Mouse (Mus musculus) limb, embryonic 15.5 days (tissue): ENCODE measurements around the gene Gtf3c5. TPM values are rescaled to one million over a fixed set of nuclear protein-coding genes. Genes with fewer than 3 reads are reported as not detected.

Experiments
- ATAC-seq: fragments of 200-750 bp; cut with Nextera tagmentation; 2 replicates; pipeline ENCODE4 v1.8.0; 2017; ENCODE audit warnings: low read depth, moderate TSS enrichment; ENCODE audit not compliant: insufficient number of reproducible peaks, low FRiP score, low TSS enrichment
- H3K27ac ChIP-seq: fragments of 300-500 bp; sonication (generic); 2 replicates; pipeline ENCODE4 v1.5.1; 2015; ENCODE audit warnings: moderate library complexity, mild to moderate bottlenecking, inconsistent platforms
- H3K27me3 ChIP-seq: fragments of 300-500 bp; sonication (generic); 2 replicates; pipeline ENCODE4 v1.6.1; 2015; ENCODE audit warnings: inconsistent platforms
- H3K36me3 ChIP-seq: fragments of 300-500 bp; sonication (generic); 2 replicates; pipeline ENCODE4 v1.6.1; 2015; ENCODE audit warnings: inconsistent platforms
- H3K4me1 ChIP-seq: fragments of 300-500 bp; sonication (generic); 2 replicates; pipeline ENCODE4 v1.6.1; 2015; ENCODE audit warnings: inconsistent platforms
- H3K4me2 ChIP-seq: fragments of 300-500 bp; sonication (generic); 2 replicates; pipeline ENCODE4 v1.6.1; 2015; ENCODE audit warnings: mild to moderate bottlenecking, inconsistent platforms
- H3K4me3 ChIP-seq: fragments of 300-500 bp; sonication (generic); 2 replicates; pipeline ENCODE4 v1.5.1; 2015; ENCODE audit warnings: mild to moderate bottlenecking, inconsistent platforms
- H3K9ac ChIP-seq: fragments of 300-500 bp; sonication (generic); 2 replicates; pipeline ENCODE4 v1.6.1; 2015; ENCODE audit warnings: inconsistent platforms
- H3K9me3 ChIP-seq: fragments of 300-500 bp; sonication (generic); 2 replicates; pipeline ENCODE4 v1.6.1; 2016; ENCODE audit warnings: inconsistent platforms
- WGBS: fragments of 180-500 bp; shearing (Covaris S2); methylation state at CpG from one replicate; pipeline ENCODE4 v1.1.7; 2015; 5-methylcytosine and 5-hydroxymethylcytosine counted together
- polyA plus RNA-seq: library from polyadenylated mRNA; unstranded; fragments of >200 nt; fragmentation: Nextera tagmentation; extraction: Ambion mirVana; gene quantifications from 2 replicates; pipeline ENCODE4 v1.2.1, GENCODE M21; 2015

Gene Gtf3c5
- polyA plus RNA-seq, 1 experiment from 2014 or later, result 44.1 TPM

DNA sequence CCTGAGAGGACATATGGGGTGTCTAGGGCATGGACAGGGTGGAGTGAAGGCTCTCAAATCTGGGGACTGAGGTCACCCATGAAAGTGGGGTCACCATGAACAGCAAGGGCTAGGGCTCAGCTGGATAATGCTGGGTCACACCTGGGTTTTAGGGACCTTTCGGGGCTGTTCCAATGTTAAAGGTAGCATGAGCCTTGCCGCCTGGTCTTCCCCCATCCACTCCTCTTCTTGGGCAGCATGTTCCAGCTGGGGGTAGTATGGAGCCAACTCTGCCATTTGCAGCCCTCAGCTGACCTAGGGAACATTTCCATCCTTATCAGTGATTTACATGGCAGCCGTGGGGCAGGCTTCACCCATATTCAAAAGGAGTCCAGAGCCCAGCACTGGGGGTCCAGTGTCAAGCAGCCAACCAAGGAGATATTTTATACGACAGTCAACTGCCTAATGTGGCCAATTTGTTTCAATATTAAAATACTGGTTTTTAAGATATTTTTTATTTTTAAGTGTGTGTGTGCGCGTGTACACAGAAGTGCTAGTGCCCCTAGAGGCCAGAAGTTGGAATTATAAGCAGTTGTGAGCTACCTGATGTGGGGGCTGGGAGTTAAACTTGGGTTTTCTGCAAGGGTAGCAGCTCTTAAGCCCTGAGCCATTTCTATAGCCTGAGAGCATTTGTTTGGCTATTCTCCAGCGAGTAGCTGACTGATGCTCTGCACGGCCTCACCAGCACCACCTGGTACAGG, 23.2 kb upstream of the Gtf3c5 start:
- Histone ChIP-seq H3K9ac (no peak overlapping the region), H3K27me3 (no peaks in the 10 kb centered on the region), H3K36me3 (no peaks in the 10 kb centered on the region), H3K4me1 (peaks cover 14% of the 10 kb centered on the region; the same call in 1 of the 2 replicates), H3K4me2 (no peak overlapping the region), H3K9me3 (no peaks in the 10 kb centered on the region), H3K4me3 (no peak overlapping the region), H3K27ac (no peak overlapping the region)
- WGBS, result 61% methylated on average over 8 of the region's 8 CpGs
- no peak for ATAC-seq

- no peaks in the 10 kb centered on the region for H3K27me3 ChIP-seq
- no peak overlapping the region for H3K4me3 ChIP-seq
- WGBS, result 46% methylated on average over 14 of the region's 14 CpGs
- no peak overlapping the region for H3K9ac ChIP-seq
- ATAC-seq, result no peak
- H3K4me1 ChIP-seq, result peaks cover 14% of the 10 kb centered on the region; the same call in 1 of the 2 replicates
- no peaks in the 10 kb centered on the region for H3K9me3 ChIP-seq
- H3K36me3 ChIP-seq, result no peaks in the 10 kb centered on the region
- H3K27ac ChIP-seq, result no peak overlapping the region
- no peak overlapping the region for H3K4me2 ChIP-seq
These were observed 22.4 kb upstream of the Gtf3c5 start for GRCm38 (mm10) chr2:28605789-28606541.

DNA sequence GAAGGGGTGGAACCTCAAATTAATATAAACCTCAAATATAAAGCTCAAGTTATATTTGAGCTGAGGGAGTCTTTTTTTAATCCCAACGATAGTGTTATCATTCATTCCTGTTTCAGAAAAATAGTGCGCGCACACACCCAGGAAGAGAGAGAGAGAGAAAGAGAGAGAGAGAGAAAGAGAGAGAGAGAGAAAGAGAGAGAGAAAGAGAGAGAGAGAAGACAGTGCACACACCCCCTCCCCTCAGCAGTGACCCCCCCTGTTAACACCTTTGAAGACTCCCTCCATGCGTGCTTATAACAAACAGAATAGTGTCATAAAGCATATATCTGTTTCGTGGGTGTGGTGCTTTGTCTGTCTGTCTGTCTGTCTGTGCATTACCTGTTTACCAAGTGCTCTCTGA, 20.0 kb upstream of the Gtf3c5 start:
- H3K9ac ChIP-seq, result no peak overlapping the region
- H3K4me2 ChIP-seq, result no peak overlapping the region
- peaks cover 15% of the 10 kb centered on the region; the same call in 1 of the 2 replicates for H3K4me1 ChIP-seq
- no peaks in the 10 kb centered on the region for H3K9me3 ChIP-seq
- H3K27me3 ChIP-seq, result no peaks in the 10 kb centered on the region
- ATAC-seq, result no peak
- H3K4me3 ChIP-seq, result no peak overlapping the region
- WGBS, result 80% methylated on average over 5 of the region's 5 CpGs
- H3K36me3 ChIP-seq, result no peaks in the 10 kb centered on the region
- H3K27ac ChIP-seq, result no peak overlapping the region

- Histone ChIP-seq H3K4me3 (no peak overlapping the region), H3K4me1 (peaks cover 9% of the 10 kb centered on the region; the same call in 1 of the 2 replicates), H3K9ac (no peak overlapping the region), H3K9me3 (no peaks in the 10 kb centered on the region), H3K27ac (no peak overlapping the region), H3K36me3 (no peaks in the 10 kb centered on the region), H3K4me2 (no peak overlapping the region), H3K27me3 (no peaks in the 10 kb centered on the region)
- ATAC-seq, result no peak
- 66% methylated on average over 12 of the region's 12 CpGs for WGBS
These were observed 18.4 kb upstream of the Gtf3c5 start for GRCm38 (mm10) chr2:28601720-28602590.

- Histone ChIP-seq H3K4me3 (no peak overlapping the region), H3K4me1 (peaks cover 4% of the 10 kb centered on the region; the same call in 1 of the 2 replicates), H3K36me3 (no peaks in the 10 kb centered on the region), H3K9ac (no peak overlapping the region), H3K27me3 (no peaks in the 10 kb centered on the region), H3K4me2 (no peak overlapping the region), H3K27ac (no peak overlapping the region), H3K9me3 (no peaks in the 10 kb centered on the region)
- ATAC-seq, result no peak
- WGBS, result 70% methylated on average over 6 of the region's 6 CpGs
These were observed 16.0 kb upstream of the Gtf3c5 start for GRCm38 (mm10) chr2:28599569-28599900.

DNA sequence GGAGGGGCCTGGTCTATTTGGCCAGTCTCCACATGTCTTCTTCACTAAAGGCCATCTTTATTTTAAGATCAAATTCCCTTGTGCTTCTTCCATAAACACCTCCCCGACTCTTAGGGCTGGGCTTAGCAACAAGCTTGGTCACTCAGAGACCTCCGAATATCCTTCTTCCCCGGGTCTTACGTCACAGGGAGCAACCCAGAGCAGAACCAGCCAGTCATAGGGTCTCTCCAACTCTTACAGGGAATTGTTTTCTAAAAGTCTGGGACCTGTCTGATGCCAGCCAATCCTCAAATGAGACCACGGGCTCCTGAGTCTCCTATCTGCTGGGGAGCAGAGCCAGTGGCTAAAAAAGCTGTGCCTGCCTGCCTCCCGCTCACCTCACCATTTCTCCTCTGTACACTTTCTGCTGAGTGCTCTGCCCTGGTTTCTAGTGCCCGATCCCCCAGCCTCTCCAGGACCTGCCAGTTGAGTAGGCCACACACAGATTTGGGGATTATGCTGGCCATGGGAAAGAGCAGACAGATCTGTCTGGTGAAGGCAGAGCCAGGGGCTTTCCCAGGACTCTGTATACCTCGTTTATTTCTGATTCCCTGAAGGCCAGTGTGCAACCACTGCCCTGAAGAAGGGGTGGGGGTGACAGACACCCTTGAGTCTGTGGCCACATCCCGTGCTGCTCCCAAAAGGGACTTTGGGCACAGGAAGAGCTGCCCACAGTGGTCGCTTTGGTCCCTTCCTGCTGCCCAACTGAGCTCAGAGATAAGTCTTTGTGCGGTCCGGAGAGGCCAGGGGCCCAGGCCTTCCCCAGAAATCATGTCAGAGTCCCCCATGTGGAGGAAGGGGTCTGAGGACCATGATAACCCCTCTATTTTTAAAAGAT, 15.4 kb upstream of the Gtf3c5 start:
- Histone ChIP-seq H3K4me3 (no peak overlapping the region), H3K36me3 (no peaks in the 10 kb centered on the region), H3K4me1 (peaks cover 4% of the 10 kb centered on the region; the same call in 1 of the 2 replicates), H3K9me3 (no peaks in the 10 kb centered on the region), H3K27me3 (no peaks in the 10 kb centered on the region), H3K4me2 (no peak overlapping the region), H3K9ac (no peak overlapping the region), H3K27ac (no peak overlapping the region)
- WGBS, result 60% methylated on average over 12 of the region's 12 CpGs
- ATAC-seq, result no peak

GRCm38 (mm10) chr2:28597733-28598547, 14.4 kb upstream of the Gtf3c5 start:
- H3K27ac ChIP-seq, result no peak overlapping the region
- H3K4me1 ChIP-seq, result peaks cover 4% of the 10 kb centered on the region; the same call in 1 of the 2 replicates
- no peaks in the 10 kb centered on the region for H3K9me3 ChIP-seq
- H3K9ac ChIP-seq, result no peak overlapping the region
- H3K4me3 ChIP-seq, result no peak overlapping the region
- H3K36me3 ChIP-seq, result no peaks in the 10 kb centered on the region
- H3K27me3 ChIP-seq, result no peaks in the 10 kb centered on the region; the same call in 1 of the 2 replicates
- ATAC-seq, result no peak
- no peak overlapping the region for H3K4me2 ChIP-seq
- WGBS, result 75% methylated on average over 7 of the region's 7 CpGs

DNA sequence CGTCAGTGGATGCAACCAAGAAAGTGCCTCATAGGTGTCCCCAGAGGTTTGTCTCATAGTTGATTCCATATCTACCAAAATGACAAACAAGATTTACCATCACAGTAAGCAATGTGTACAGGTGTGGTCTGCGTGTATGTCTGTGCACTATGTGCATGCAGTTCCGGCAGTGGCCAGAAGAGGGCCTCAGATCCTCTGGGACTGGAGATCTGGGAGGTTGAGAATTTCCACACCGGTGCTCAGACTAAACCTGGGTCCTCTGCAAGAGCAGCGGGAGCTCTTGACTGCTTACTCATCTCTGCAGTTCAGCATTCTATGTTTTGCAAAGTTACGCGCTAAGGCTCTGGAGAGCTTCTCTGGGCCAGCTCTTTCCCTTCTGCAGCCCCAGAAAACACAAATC, 13.4 kb upstream of the Gtf3c5 start:
- Histone ChIP-seq H3K36me3 (no peaks in the 10 kb centered on the region), H3K9ac (no peak overlapping the region), H3K4me3 (no peak overlapping the region), H3K4me1 (0 out of 2 replicates have a peak, but pooled peaks cover 4% of the 10 kb centered on the region), H3K9me3 (no peaks in the 10 kb centered on the region), H3K4me2 (no peak overlapping the region), H3K27ac (no peak overlapping the region), H3K27me3 (peaks cover 6% of the 10 kb centered on the region; the same call in 1 of the 2 replicates)
- WGBS, result 88% methylated on average over 7 of the region's 7 CpGs
- no peak for ATAC-seq

GRCm38 (mm10) chr2:28596021-28596420, 12.5 kb upstream of the Gtf3c5 start:
- no peak for ATAC-seq
- no peak overlapping the region for H3K4me2 ChIP-seq
- WGBS, result 77% methylated on average over 7 of the region's 7 CpGs
- peaks cover 6% of the 10 kb centered on the region; the same call in 1 of the 2 replicates for H3K27me3 ChIP-seq
- no peak overlapping the region for H3K4me3 ChIP-seq
- no peak overlapping the region for H3K27ac ChIP-seq
- H3K4me1 ChIP-seq, result 0 out of 2 replicates have a peak, but pooled peaks cover 4% of the 10 kb centered on the region
- H3K9me3 ChIP-seq, result no peaks in the 10 kb centered on the region
- no peak overlapping the region for H3K9ac ChIP-seq
- no peaks in the 10 kb centered on the region for H3K36me3 ChIP-seq

DNA sequence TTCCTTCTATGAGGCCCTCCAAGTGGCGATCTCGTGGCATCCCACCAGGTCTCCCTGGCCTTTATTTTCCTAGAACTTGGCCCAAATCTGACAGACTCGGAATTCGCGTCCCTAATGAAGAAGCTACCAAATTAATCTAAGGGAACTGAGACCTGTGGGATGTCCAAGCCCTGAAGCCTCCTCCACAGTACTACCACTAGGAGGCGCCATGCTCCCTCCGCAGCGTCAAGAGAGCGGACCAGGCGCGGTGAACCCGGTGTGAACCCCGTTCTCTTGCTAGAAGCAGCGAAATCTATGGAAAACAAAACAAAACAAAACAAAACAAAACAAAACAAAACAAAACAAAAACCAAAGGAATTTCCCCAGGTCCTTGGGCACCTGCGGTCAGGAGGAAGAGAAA, 9.3 kb upstream of the Gtf3c5 start:
- 9% methylated on average over 15 of the region's 15 CpGs for WGBS
- H3K36me3 ChIP-seq, result no peaks in the 10 kb centered on the region
- H3K4me3 ChIP-seq, result no peak overlapping the region
- ATAC-seq, result no peak
- H3K9me3 ChIP-seq, result no peaks in the 10 kb centered on the region
- H3K27me3 ChIP-seq, result peaks cover 6% of the 10 kb centered on the region; the same call in 1 of the 2 replicates
- H3K9ac ChIP-seq, result no peak overlapping the region
- H3K4me1 ChIP-seq, result no peaks in the 10 kb centered on the region
- no peak overlapping the region for H3K4me2 ChIP-seq
- no peak overlapping the region for H3K27ac ChIP-seq
